Mouse (Mus musculus) forebrain, embryonic 15.5 days (tissue): ENCODE results near the gene Il10rb. TPM values are rescaled to one million over a fixed set of nuclear protein-coding genes. Genes with fewer than 3 reads are reported as not detected.

Experiments used
- ATAC-seq: fragments of 200-750 bp; cut with Nextera tagmentation; replicated peaks from 2 replicates; pipeline ENCODE4 v1.8.0; 2017; ENCODE audit warnings: mild to moderate bottlenecking, moderate TSS enrichment, moderate library complexity
- H3K27ac ChIP-seq: fragments of 300-500 bp; sonication (generic); replicated peaks from 2 replicates; pipeline ENCODE4 v1.5.1; 2015; ENCODE audit warnings: mild to moderate bottlenecking, inconsistent platforms
- H3K27me3 ChIP-seq: fragments of 300-500 bp; sonication (generic); 2 replicates; pipeline ENCODE4 v1.6.1; 2015; ENCODE audit warnings: inconsistent platforms
- H3K36me3 ChIP-seq: fragments of 300-500 bp; sonication (generic); 2 replicates; pipeline ENCODE4 v1.6.1; 2015; ENCODE audit warnings: mild to moderate bottlenecking, inconsistent platforms
- H3K4me1 ChIP-seq: fragments of 300-500 bp; sonication (generic); 2 replicates; pipeline ENCODE4 v1.6.1; 2015; ENCODE audit warnings: inconsistent platforms
- H3K4me2 ChIP-seq: fragments of 300-500 bp; sonication (generic); replicated peaks from 2 replicates; pipeline ENCODE4 v1.6.1; 2015; ENCODE audit warnings: mild to moderate bottlenecking, inconsistent platforms
- H3K4me3 ChIP-seq: fragments of 300-500 bp; sonication (generic); 2 replicates; pipeline ENCODE4 v1.5.1; 2015; ENCODE audit warnings: mild to moderate bottlenecking, inconsistent platforms
- H3K9ac ChIP-seq: fragments of 300-500 bp; sonication (generic); replicated peaks from 2 replicates; pipeline ENCODE4 v1.6.1; 2015; ENCODE audit warnings: mild to moderate bottlenecking, inconsistent platforms
- H3K9me3 ChIP-seq: fragments of 300-500 bp; sonication (generic); 2 replicates; pipeline ENCODE4 v1.6.1; 2016; ENCODE audit warnings: inconsistent platforms
- WGBS: fragments of 180-500 bp; shearing (Covaris S2); methylation state at CpG from one replicate; pipeline ENCODE4 v1.1.7; 2015; ENCODE audit warnings: mixed read lengths; 5-methylcytosine and 5-hydroxymethylcytosine counted together
- polyA plus RNA-seq: library from polyadenylated mRNA; unstranded; fragments of >200 nt; fragmentation: Nextera tagmentation; extraction: Ambion mirVana; gene quantifications from 2 replicates; pipeline ENCODE4 v1.2.1, GENCODE M21; 2015

Il10rb gene
- polyA plus RNA-seq, 1 experiment from 2014 or later, result 7.7 TPM

GRCm38 (mm10) chr16:91372577-91373472 is 33.1 kb upstream of the Il10rb start, which contains the start of gene Ifnar2:
TSS of gene Ifnar2 (plus strand) at chr16:91372783.
- Histone ChIP-seq H3K27ac (peak within 1 kb of the TSS; percentile 95), H3K4me3 (peak within 1 kb of the TSS; percentile 89), H3K27me3 (no peaks in the 10 kb centered on the region), H3K36me3 (no peaks in the 10 kb centered on the region), H3K4me1 (peaks cover 20% of the 10 kb centered on the region), H3K4me2 (peak within 1 kb of the TSS; percentile 69), H3K9ac (peak within 1 kb of the TSS; percentile 90), H3K9me3 (no peaks in the 10 kb centered on the region)
- WGBS, result under 1% methylated on average over 60 of the region's 62 CpGs
- ATAC-seq, result peak; percentile 92

GRCm38 (mm10) chr16:91373473-91374252 is 32.3 kb upstream of the Il10rb start:
- WGBS, result 42% methylated on average over 13 of the region's 13 CpGs
- Histone ChIP-seq H3K9me3 (no peaks in the 10 kb centered on the region), H3K36me3 (no peaks in the 10 kb centered on the region), H3K27me3 (no peaks in the 10 kb centered on the region), H3K4me2 (peak overlapping the region; percentile 69), H3K4me3 (peak overlapping the region; percentile 89), H3K27ac (peak overlapping the region; percentile 95), H3K4me1 (peaks cover 22% of the 10 kb centered on the region), H3K9ac (peak overlapping the region; percentile 90)
- ATAC-seq, result no peak

GRCm38 (mm10) chr16:91374253-91374634 is 31.7 kb upstream of the Il10rb start:
- Histone ChIP-seq H3K4me1 (peaks cover 28% of the 10 kb centered on the region), H3K36me3 (no peaks in the 10 kb centered on the region), H3K27ac (no peak overlapping the region), H3K4me3 (no peak overlapping the region), H3K9me3 (no peaks in the 10 kb centered on the region), H3K27me3 (no peaks in the 10 kb centered on the region), H3K4me2 (0 out of 2 replicates have a peak overlapping the region, but pooled peaks have one; percentile 69), H3K9ac (no peak overlapping the region)
- 90% methylated on average over 3 of the region's 3 CpGs for WGBS
- no peak for ATAC-seq

GRCm38 (mm10) chr16:91376701-91377100 is 29.3 kb upstream of the Il10rb start:
- Histone ChIP-seq H3K9me3 (no peaks in the 10 kb centered on the region), H3K4me2 (no peak overlapping the region), H3K36me3 (peaks cover 1% of the 10 kb centered on the region; the same call in 1 of the 2 replicates), H3K4me1 (peaks cover 30% of the 10 kb centered on the region), H3K27me3 (no peaks in the 10 kb centered on the region), H3K4me3 (no peak overlapping the region), H3K9ac (no peak overlapping the region), H3K27ac (peak overlapping the region; percentile 58)
- WGBS, result 87% methylated on average over 10 of the region's 10 CpGs
- ATAC-seq, result no peak

- ATAC-seq, result no peak
- no peak overlapping the region for H3K9ac ChIP-seq
- peaks cover 5% of the 10 kb centered on the region; the same call in 1 of the 2 replicates for H3K36me3 ChIP-seq
- H3K4me1 ChIP-seq, result peaks cover 25% of the 10 kb centered on the region
- no peak overlapping the region for H3K4me3 ChIP-seq
- H3K4me2 ChIP-seq, result no peak overlapping the region
- WGBS, result 60% methylated on average over 17 of the region's 17 CpGs
- no peaks in the 10 kb centered on the region for H3K9me3 ChIP-seq
- H3K27me3 ChIP-seq, result no peaks in the 10 kb centered on the region
- H3K27ac ChIP-seq, result peak overlapping the region; percentile 47; the same call in 1 of the 2 replicates
These were observed 27.5 kb upstream of the Il10rb start for GRCm38 (mm10) chr16:91378431-91378986.

- no peak overlapping the region for H3K4me3 ChIP-seq
- 11% methylated on average over 9 of the region's 9 CpGs for WGBS
- H3K9me3 ChIP-seq, result no peaks in the 10 kb centered on the region
- H3K4me1 ChIP-seq, result peaks cover 21% of the 10 kb centered on the region
- H3K36me3 ChIP-seq, result peaks cover 5% of the 10 kb centered on the region; the same call in 1 of the 2 replicates
- no peaks in the 10 kb centered on the region for H3K27me3 ChIP-seq
- peak; percentile 68 for ATAC-seq
- no peak overlapping the region for H3K9ac ChIP-seq
- no peak overlapping the region for H3K4me2 ChIP-seq
- H3K27ac ChIP-seq, result peak overlapping the region; percentile 47
These were observed 27.0 kb upstream of the Il10rb start for GRCm38 (mm10) chr16:91378991-91379390.

GRCm38 (mm10) chr16:91379412-91379811 is 26.6 kb upstream of the Il10rb start:
- no peak overlapping the region for H3K4me3 ChIP-seq
- no peak overlapping the region for H3K9ac ChIP-seq
- H3K36me3 ChIP-seq, result peaks cover 6% of the 10 kb centered on the region; the same call in 1 of the 2 replicates
- ATAC-seq, result peak; percentile 41; the same call in 1 of the 2 replicates
- H3K27ac ChIP-seq, result peak overlapping the region; percentile 47
- no peaks in the 10 kb centered on the region for H3K9me3 ChIP-seq
- 16% methylated on average over 3 of the region's 3 CpGs for WGBS
- no peak overlapping the region for H3K4me2 ChIP-seq
- peaks cover 16% of the 10 kb centered on the region for H3K4me1 ChIP-seq
- no peaks in the 10 kb centered on the region for H3K27me3 ChIP-seq

- H3K4me2 ChIP-seq, result no peak overlapping the region
- no peaks in the 10 kb centered on the region for H3K9me3 ChIP-seq
- no peak overlapping the region for H3K9ac ChIP-seq
- H3K4me1 ChIP-seq, result peaks cover 15% of the 10 kb centered on the region
- no peak overlapping the region for H3K27ac ChIP-seq
- 85% methylated on average over 5 of the region's 5 CpGs for WGBS
- H3K4me3 ChIP-seq, result no peak overlapping the region
- peaks cover 13% of the 10 kb centered on the region; the same call in 1 of the 2 replicates for H3K36me3 ChIP-seq
- H3K27me3 ChIP-seq, result no peaks in the 10 kb centered on the region
- no peak for ATAC-seq
These were observed 25.8 kb upstream of the Il10rb start for GRCm38 (mm10) chr16:91380151-91380550.

GRCm38 (mm10) chr16:91381606-91382005 is 24.4 kb upstream of the Il10rb start:
- Histone ChIP-seq H3K9ac (no peak overlapping the region), H3K27ac (no peak overlapping the region), H3K4me2 (no peak overlapping the region), H3K9me3 (no peaks in the 10 kb centered on the region), H3K4me3 (no peak overlapping the region), H3K4me1 (peaks cover 13% of the 10 kb centered on the region), H3K36me3 (peaks cover 13% of the 10 kb centered on the region; the same call in 1 of the 2 replicates), H3K27me3 (no peaks in the 10 kb centered on the region)
- 91% methylated on average over 4 of the region's 4 CpGs for WGBS
- no peak for ATAC-seq

- H3K4me2 ChIP-seq, result no peak overlapping the region
- no peaks in the 10 kb centered on the region for H3K27me3 ChIP-seq
- H3K4me3 ChIP-seq, result no peak overlapping the region
- peaks cover 10% of the 10 kb centered on the region for H3K4me1 ChIP-seq
- no peak for ATAC-seq
- H3K27ac ChIP-seq, result no peak overlapping the region
- peaks cover 13% of the 10 kb centered on the region; the same call in 1 of the 2 replicates for H3K36me3 ChIP-seq
- H3K9ac ChIP-seq, result no peak overlapping the region
- no peaks in the 10 kb centered on the region for H3K9me3 ChIP-seq
- 90% methylated on average over 9 of the region's 9 CpGs for WGBS
These were observed 23.6 kb upstream of the Il10rb start for GRCm38 (mm10) chr16:91382261-91382790.

GRCm38 (mm10) chr16:91384221-91384620 is 21.7 kb upstream of the Il10rb start:
- no peaks in the 10 kb centered on the region for H3K27me3 ChIP-seq
- no peak overlapping the region for H3K4me3 ChIP-seq
- 89% methylated on average over 4 of the region's 4 CpGs for whole genome bisulfite sequencing
- 0 out of 2 replicates have a peak, but pooled peaks cover 3% of the 10 kb centered on the region for H3K4me1 ChIP-seq
- peaks cover 27% of the 10 kb centered on the region for H3K36me3 ChIP-seq
- ATAC-seq, result no peak
- no peaks in the 10 kb centered on the region for H3K9me3 ChIP-seq
- no peak overlapping the region for H3K27ac ChIP-seq
- no peak overlapping the region for H3K4me2 ChIP-seq
- H3K9ac ChIP-seq, result no peak overlapping the region
